Mouse (Mus musculus): ENCODE results near the gene Ube2j2. TPM values are rescaled to one million over a fixed set of nuclear protein-coding genes. Genes with fewer than 3 reads are reported as not detected.

Ube2j2 gene
- polyA plus RNA-seq, 1 experiment: not detected

GRCm38 (mm10) chr4:155973239-155973638, 29.6 kb downstream of the Ube2j2 start:
- H3K27ac ChIP-seq (ENCODE audit: insufficient read depth, low read depth, low read length): no peak overlapping the region
- H3K4me3 ChIP-seq (ENCODE audit: insufficient read depth, low read depth, low read length): no peak overlapping the region
- TF ChIP-seq CTCF (IDR thresholded peaks at IDR 0.05; ENCODE audit: insufficient read depth, low read depth, low read length): no peak
- no peak for TF ChIP-seq POLR2A (IDR thresholded peaks at IDR 0.05; ENCODE audit: insufficient read depth, low read depth, low read length)
- 89% methylated on average over 2 of the region's 2 CpGs for WGBS
- no peaks in the 10 kb centered on the region for H3K4me1 ChIP-seq (ENCODE audit: control insufficient read depth, insufficient read depth, low read length)

- WGBS: 80% methylated on average over 12 of the region's 12 CpGs
- no peak overlapping the region for H3K27ac ChIP-seq (ENCODE audit: insufficient read depth, low read depth, low read length)
- TF ChIP-seq CTCF (IDR thresholded peaks at IDR 0.05; ENCODE audit: insufficient read depth, low read depth, low read length) (no peak), POLR2A (IDR thresholded peaks at IDR 0.05; ENCODE audit: insufficient read depth, low read depth, low read length) (no peak)
- no peaks in the 10 kb centered on the region for H3K4me1 ChIP-seq (ENCODE audit: control insufficient read depth, insufficient read depth, low read length)
- H3K4me3 ChIP-seq (ENCODE audit: insufficient read depth, low read depth, low read length): no peak overlapping the region
Observed at GRCm38 (mm10) chr4:155981436-155982082, 37.9 kb downstream of the Ube2j2 start.

- WGBS: 16% methylated on average over 2 of the region's 2 CpGs
- H3K4me3 ChIP-seq (ENCODE audit: insufficient read depth, low read depth, low read length): no peak overlapping the region
- H3K4me1 ChIP-seq (ENCODE audit: control insufficient read depth, insufficient read depth, low read length): no peaks in the 10 kb centered on the region
Observed at GRCm38 (mm10) chr4:155983788-155984187, 40.2 kb downstream of the Ube2j2 start.

GRCm38 (mm10) chr4:155991211-155991907, 47.7 kb downstream of the Ube2j2 start:
- WGBS: 79% methylated on average over 22 of the region's 22 CpGs
- TF ChIP-seq CTCF (IDR thresholded peaks at IDR 0.05; ENCODE audit: insufficient read depth, low read depth, low read length) (no peak), POLR2A (IDR thresholded peaks at IDR 0.05; ENCODE audit: insufficient read depth, low read depth, low read length) (no peak)

More at GRCm38 (mm10) chr4:155983788-155984187, 40.2 kb downstream of the Ube2j2 start:
- H3K27ac ChIP-seq (ENCODE audit: insufficient read depth, low read depth, low read length): no peak overlapping the region
- TF ChIP-seq CTCF (IDR thresholded peaks at IDR 0.05; ENCODE audit: insufficient read depth, low read depth, low read length) (no peak), POLR2A (IDR thresholded peaks at IDR 0.05; ENCODE audit: insufficient read depth, low read depth, low read length) (no peak)

GRCm38 (mm10) chr4:155991908-155992230, 48.2 kb downstream of the Ube2j2 start:
- WGBS: 22% methylated on average over 37 of the region's 37 CpGs
- TF ChIP-seq CTCF (IDR thresholded peaks at IDR 0.05; ENCODE audit: insufficient read depth, low read depth, low read length): no peak
- no peak for TF ChIP-seq POLR2A (IDR thresholded peaks at IDR 0.05; ENCODE audit: insufficient read depth, low read depth, low read length)
- peak overlapping the region; percentile 73 for H3K4me3 ChIP-seq (ENCODE audit: insufficient read depth, low read depth, low read length)
- peak overlapping the region; percentile 83; the same call in 1 of the 2 replicates for H3K27ac ChIP-seq (ENCODE audit: insufficient read depth, low read depth, low read length)
- peaks cover 13% of the 10 kb centered on the region for H3K4me1 ChIP-seq (ENCODE audit: control insufficient read depth, insufficient read depth, low read length)

More at GRCm38 (mm10) chr4:155991211-155991907, 47.7 kb downstream of the Ube2j2 start:
- H3K4me3 ChIP-seq (ENCODE audit: insufficient read depth, low read depth, low read length): peak overlapping the region; percentile 73
- H3K4me1 ChIP-seq (ENCODE audit: control insufficient read depth, insufficient read depth, low read length): peaks cover 13% of the 10 kb centered on the region
- H3K27ac ChIP-seq (ENCODE audit: insufficient read depth, low read depth, low read length): no peak overlapping the region

GRCm38 (mm10) chr4:155992241-155992905, 48.7 kb downstream of the Ube2j2 start, which contains the start of the genes B3galt6 and Sdf4:
B3galt6 (minus strand) TSS chr4:155992649.
Sdf4 (plus strand) TSS chr4:155992872.
- TF ChIP-seq CTCF (IDR thresholded peaks at IDR 0.05; ENCODE audit: insufficient read depth, low read depth, low read length) (peak; percentile 96), POLR2A (IDR thresholded peaks at IDR 0.05; ENCODE audit: insufficient read depth, low read depth, low read length) (peak; percentile 78)
- H3K4me3 ChIP-seq (ENCODE audit: insufficient read depth, low read depth, low read length): peak within 1 kb of the TSS; percentile 82
- peak within 1 kb of the TSS; percentile 97 for H3K27ac ChIP-seq (ENCODE audit: insufficient read depth, low read depth, low read length)
- peaks cover 13% of the 10 kb centered on the region for H3K4me1 ChIP-seq (ENCODE audit: control insufficient read depth, insufficient read depth, low read length)
- under 1% methylated on average over 99 of the region's 99 CpGs for WGBS

- Histone ChIP-seq H3K27ac (ENCODE audit: insufficient read depth, low read depth, low read length) (peak overlapping the region; percentile 97), H3K4me1 (ENCODE audit: control insufficient read depth, insufficient read depth, low read length) (peaks cover 13% of the 10 kb centered on the region), H3K4me3 (ENCODE audit: insufficient read depth, low read depth, low read length) (peak overlapping the region; percentile 82)
- under 1% methylated on average over 70 of the region's 70 CpGs for WGBS
- TF ChIP-seq CTCF (IDR thresholded peaks at IDR 0.05; ENCODE audit: insufficient read depth, low read depth, low read length) (no peak), POLR2A (IDR thresholded peaks at IDR 0.05; ENCODE audit: insufficient read depth, low read depth, low read length) (peak; percentile 35; the same call in 1 of the 2 replicates)
Observed at GRCm38 (mm10) chr4:155992906-155993547, 49.4 kb downstream of the Ube2j2 start.

GRCm38 (mm10) chr4:155993606-155994005, 50.0 kb downstream of the Ube2j2 start:
- no peak for TF ChIP-seq CTCF (IDR thresholded peaks at IDR 0.05; ENCODE audit: insufficient read depth, low read depth, low read length)
- no peak for TF ChIP-seq POLR2A (IDR thresholded peaks at IDR 0.05; ENCODE audit: insufficient read depth, low read depth, low read length)
- peak overlapping the region; percentile 82 for H3K4me3 ChIP-seq (ENCODE audit: insufficient read depth, low read depth, low read length)
- peaks cover 13% of the 10 kb centered on the region for H3K4me1 ChIP-seq (ENCODE audit: control insufficient read depth, insufficient read depth, low read length)
- peak overlapping the region; percentile 97 for H3K27ac ChIP-seq (ENCODE audit: insufficient read depth, low read depth, low read length)
- 2% methylated on average over 15 of the region's 15 CpGs for WGBS
